Mouse (Mus musculus): ENCODE data around the gene Il17d. TPM values are rescaled to one million over a fixed set of nuclear protein-coding genes. Genes with fewer than 3 reads are reported as not detected.

The Il17d gene
- polyA plus RNA-seq (2012; fragmentation: generic; extraction: Trizol) = 0.22 TPM
- long read RNA-seq, experiment 1 = 0 reads
- long read RNA-seq, experiment 2 = 0 reads

GRCm38 (mm10) chr14:57524671-57525387 lies at the start of gene Il17d:
Gene Il17d, plus strand, starts transcription at chr14:57524777.
- H3K27me3 ChIP-seq (ENCODE audit: control insufficient read depth, insufficient read depth, insufficient read length) = peaks cover 14% of the 10 kb centered on the region
- H3K79me2 ChIP-seq (ENCODE audit: control insufficient read depth, insufficient read depth) = no peaks in the 10 kb centered on the region
- no peaks in the 10 kb centered on the region for H3K36me3 ChIP-seq (ENCODE audit: control insufficient read depth, insufficient read depth)
- peak within 1 kb of the TSS; percentile 61 for H3ac ChIP-seq (ENCODE audit: control insufficient read depth, insufficient read length, low read depth)
- TF ChIP-seq CEBPB (IDR thresholded peaks at IDR 0.05; ENCODE audit: low read depth) = no peak
- no peak for TF ChIP-seq FOSL1 (IDR thresholded peaks at IDR 0.05; ENCODE audit: insufficient read depth, low read length, poor library complexity, severe bottlenecking)
- TF ChIP-seq MYOG (IDR thresholded peaks at IDR 0.05; ENCODE audit: control insufficient read depth, extremely low read depth, insufficient read length) = no peak
- TF ChIP-seq MYOD1 (IDR thresholded peaks at IDR 0.05; ENCODE audit: control insufficient read depth, insufficient read length, low read depth) = no peak
- no peak for TF ChIP-seq MAX (IDR thresholded peaks at IDR 0.05)
- no peak for TF ChIP-seq CTCF (IDR thresholded peaks at IDR 0.05; ENCODE audit: control insufficient read depth, insufficient read depth, insufficient read length)
- no peak for TF ChIP-seq USF1 (IDR thresholded peaks at IDR 0.05; ENCODE audit: low read depth)
- no peaks in the 10 kb centered on the region for H3K79me3 ChIP-seq (ENCODE audit: low read depth)
- peak within 1 kb of the TSS; percentile 23 for H3K4me3 ChIP-seq (ENCODE audit: insufficient read depth, poor library complexity, severe bottlenecking)

- H3K79me3 ChIP-seq (ENCODE audit: low read depth) = no peaks in the 10 kb centered on the region
- no peaks in the 10 kb centered on the region for H3K79me2 ChIP-seq (ENCODE audit: control insufficient read depth, insufficient read depth)
- no peak overlapping the region for H3ac ChIP-seq (ENCODE audit: control insufficient read depth, insufficient read length, low read depth)
- TF ChIP-seq CEBPB (IDR thresholded peaks at IDR 0.05; ENCODE audit: low read depth) = no peak
- no peaks in the 10 kb centered on the region for H3K27me3 ChIP-seq (ENCODE audit: control insufficient read depth, insufficient read depth, insufficient read length)
- no peaks in the 10 kb centered on the region for H3K36me3 ChIP-seq (ENCODE audit: control insufficient read depth, insufficient read depth)
- H3K4me3 ChIP-seq (ENCODE audit: insufficient read depth, poor library complexity, severe bottlenecking) = no peak overlapping the region
Observed at GRCm38 (mm10) chr14:57475057-57475456, 49.5 kb upstream of the Il17d start.

DNA sequence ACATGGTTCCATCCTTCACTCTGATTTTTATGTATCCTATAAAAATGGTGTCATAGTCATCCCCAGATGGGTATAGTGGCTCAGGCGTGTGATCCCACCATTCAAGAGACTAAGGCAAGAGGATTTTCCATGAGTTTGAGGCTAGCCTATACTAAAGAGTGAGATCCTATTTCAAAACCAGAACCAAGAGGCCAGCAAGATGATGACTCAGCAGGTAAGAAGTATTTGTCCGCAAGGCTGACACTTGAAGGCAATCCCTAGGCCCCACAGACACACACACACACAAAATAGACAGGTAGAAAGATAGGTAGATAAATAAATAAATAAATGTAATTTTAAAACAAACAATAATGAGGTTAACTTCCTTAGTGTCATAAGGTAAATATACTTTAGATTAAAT lies 42.3 kb upstream of the Il17d start:
- Histone ChIP-seq H3K79me3 (ENCODE audit: low read depth) (no peaks in the 10 kb centered on the region), H3K79me2 (ENCODE audit: control insufficient read depth, insufficient read depth) (no peaks in the 10 kb centered on the region), H3K27me3 (ENCODE audit: control insufficient read depth, insufficient read depth, insufficient read length) (no peaks in the 10 kb centered on the region), H3ac (ENCODE audit: control insufficient read depth, insufficient read length, low read depth) (no peak overlapping the region), H3K36me3 (ENCODE audit: control insufficient read depth, insufficient read depth) (no peaks in the 10 kb centered on the region), H3K4me3 (ENCODE audit: insufficient read depth, poor library complexity, severe bottlenecking) (no peak overlapping the region)
- no peak for TF ChIP-seq CEBPB (IDR thresholded peaks at IDR 0.05; ENCODE audit: low read depth)

DNA sequence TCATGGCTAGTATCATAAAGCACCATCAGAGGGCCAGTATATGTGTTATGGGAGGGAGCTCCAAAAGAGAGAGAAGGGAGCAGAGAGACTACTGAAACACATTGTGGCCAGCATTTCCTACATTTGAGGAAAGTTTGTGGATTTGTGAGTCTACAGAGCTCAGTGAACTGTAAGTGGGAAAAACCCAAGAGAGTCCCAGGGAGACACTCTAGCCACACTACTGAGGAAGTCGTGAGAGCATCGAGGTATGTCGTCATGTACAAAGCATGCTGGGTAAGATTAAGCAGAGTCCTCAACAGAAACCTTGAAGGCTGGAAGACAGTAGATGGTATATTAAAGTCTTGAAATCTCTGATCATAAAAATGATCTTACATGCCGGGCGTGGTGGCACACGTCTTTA lies 40.4 kb upstream of the Il17d start:
- Histone ChIP-seq H3K79me3 (ENCODE audit: low read depth) (no peaks in the 10 kb centered on the region), H3K79me2 (ENCODE audit: control insufficient read depth, insufficient read depth) (no peaks in the 10 kb centered on the region), H3K4me3 (ENCODE audit: insufficient read depth, poor library complexity, severe bottlenecking) (no peak overlapping the region), H3K27me3 (ENCODE audit: control insufficient read depth, insufficient read depth, insufficient read length) (no peaks in the 10 kb centered on the region), H3ac (ENCODE audit: control insufficient read depth, insufficient read length, low read depth) (no peak overlapping the region), H3K36me3 (ENCODE audit: control insufficient read depth, insufficient read depth) (no peaks in the 10 kb centered on the region)
- no peak for TF ChIP-seq MYOD1 (IDR thresholded peaks at IDR 0.05; ENCODE audit: control insufficient read depth, insufficient read length, low read depth)
- TF ChIP-seq CTCF (IDR thresholded peaks at IDR 0.05; ENCODE audit: control insufficient read depth, insufficient read depth, insufficient read length) = no peak
- TF ChIP-seq CEBPB (IDR thresholded peaks at IDR 0.05; ENCODE audit: low read depth) = no peak
- no peak for TF ChIP-seq MYOG (IDR thresholded peaks at IDR 0.05; ENCODE audit: control insufficient read depth, extremely low read depth, insufficient read length)
- no peak for TF ChIP-seq USF1 (IDR thresholded peaks at IDR 0.05; ENCODE audit: low read depth)
- TF ChIP-seq MAX (IDR thresholded peaks at IDR 0.05) = no peak
- TF ChIP-seq FOSL1 (IDR thresholded peaks at IDR 0.05; ENCODE audit: insufficient read depth, low read length, poor library complexity, severe bottlenecking) = no peak

DNA sequence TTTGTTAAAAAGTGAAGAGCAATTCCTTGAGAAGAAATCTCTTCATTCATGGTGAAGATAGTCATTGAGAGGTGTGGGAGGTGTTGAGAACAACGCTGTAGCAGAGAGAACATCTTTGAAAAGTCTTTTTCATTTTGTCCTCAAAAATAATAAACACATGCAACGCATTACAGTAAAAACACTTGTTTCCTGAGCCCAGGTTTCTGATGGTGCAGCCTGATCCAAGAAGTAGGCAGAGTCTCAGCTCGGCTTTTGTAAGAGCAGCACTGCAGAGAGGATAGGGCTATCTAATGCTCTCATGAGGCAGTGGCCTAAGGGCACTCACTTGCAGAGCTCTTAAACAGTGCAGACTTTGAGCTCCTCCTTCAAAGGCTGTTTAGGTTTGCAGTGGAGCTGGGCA lies 34.9 kb upstream of the Il17d start:
- H3K27me3 ChIP-seq (ENCODE audit: control insufficient read depth, insufficient read depth, insufficient read length) = no peaks in the 10 kb centered on the region
- H3K4me3 ChIP-seq (ENCODE audit: insufficient read depth, poor library complexity, severe bottlenecking) = no peak overlapping the region
- TF ChIP-seq MYOG (IDR thresholded peaks at IDR 0.05; ENCODE audit: control insufficient read depth, extremely low read depth, insufficient read length) (no peak), MAX (IDR thresholded peaks at IDR 0.05) (no peak), FOSL1 (IDR thresholded peaks at IDR 0.05; ENCODE audit: insufficient read depth, low read length, poor library complexity, severe bottlenecking) (no peak), USF1 (IDR thresholded peaks at IDR 0.05; ENCODE audit: low read depth) (no peak), CTCF (IDR thresholded peaks at IDR 0.05; ENCODE audit: control insufficient read depth, insufficient read depth, insufficient read length) (no peak), CEBPB (IDR thresholded peaks at IDR 0.05; ENCODE audit: low read depth) (no peak), MYOD1 (IDR thresholded peaks at IDR 0.05; ENCODE audit: control insufficient read depth, insufficient read length, low read depth) (no peak)
- H3ac ChIP-seq (ENCODE audit: control insufficient read depth, insufficient read length, low read depth) = no peak overlapping the region
- H3K36me3 ChIP-seq (ENCODE audit: control insufficient read depth, insufficient read depth) = no peaks in the 10 kb centered on the region
- no peaks in the 10 kb centered on the region for H3K79me3 ChIP-seq (ENCODE audit: low read depth)
- H3K79me2 ChIP-seq (ENCODE audit: control insufficient read depth, insufficient read depth) = no peaks in the 10 kb centered on the region

GRCm38 (mm10) chr14:57493840-57494239 lies 30.7 kb upstream of the Il17d start:
- Histone ChIP-seq H3K27me3 (ENCODE audit: control insufficient read depth, insufficient read depth, insufficient read length) (no peaks in the 10 kb centered on the region), H3K79me3 (ENCODE audit: low read depth) (no peaks in the 10 kb centered on the region), H3ac (ENCODE audit: control insufficient read depth, insufficient read length, low read depth) (no peak overlapping the region), H3K79me2 (ENCODE audit: control insufficient read depth, insufficient read depth) (no peaks in the 10 kb centered on the region), H3K4me3 (ENCODE audit: insufficient read depth, poor library complexity, severe bottlenecking) (no peak overlapping the region), H3K36me3 (ENCODE audit: control insufficient read depth, insufficient read depth) (no peaks in the 10 kb centered on the region)
- TF ChIP-seq USF1 (IDR thresholded peaks at IDR 0.05; ENCODE audit: low read depth) (no peak), CEBPB (IDR thresholded peaks at IDR 0.05; ENCODE audit: low read depth) (no peak), CTCF (IDR thresholded peaks at IDR 0.05; ENCODE audit: control insufficient read depth, insufficient read depth, insufficient read length) (no peak), MYOG (IDR thresholded peaks at IDR 0.05; ENCODE audit: control insufficient read depth, extremely low read depth, insufficient read length) (no peak), FOSL1 (IDR thresholded peaks at IDR 0.05; ENCODE audit: insufficient read depth, low read length, poor library complexity, severe bottlenecking) (no peak), MAX (IDR thresholded peaks at IDR 0.05) (no peak), MYOD1 (IDR thresholded peaks at IDR 0.05; ENCODE audit: control insufficient read depth, insufficient read length, low read depth) (no peak)
